15 mouse cellular contexts compared by ENCODE assay signal in the genomic region with DNA sequence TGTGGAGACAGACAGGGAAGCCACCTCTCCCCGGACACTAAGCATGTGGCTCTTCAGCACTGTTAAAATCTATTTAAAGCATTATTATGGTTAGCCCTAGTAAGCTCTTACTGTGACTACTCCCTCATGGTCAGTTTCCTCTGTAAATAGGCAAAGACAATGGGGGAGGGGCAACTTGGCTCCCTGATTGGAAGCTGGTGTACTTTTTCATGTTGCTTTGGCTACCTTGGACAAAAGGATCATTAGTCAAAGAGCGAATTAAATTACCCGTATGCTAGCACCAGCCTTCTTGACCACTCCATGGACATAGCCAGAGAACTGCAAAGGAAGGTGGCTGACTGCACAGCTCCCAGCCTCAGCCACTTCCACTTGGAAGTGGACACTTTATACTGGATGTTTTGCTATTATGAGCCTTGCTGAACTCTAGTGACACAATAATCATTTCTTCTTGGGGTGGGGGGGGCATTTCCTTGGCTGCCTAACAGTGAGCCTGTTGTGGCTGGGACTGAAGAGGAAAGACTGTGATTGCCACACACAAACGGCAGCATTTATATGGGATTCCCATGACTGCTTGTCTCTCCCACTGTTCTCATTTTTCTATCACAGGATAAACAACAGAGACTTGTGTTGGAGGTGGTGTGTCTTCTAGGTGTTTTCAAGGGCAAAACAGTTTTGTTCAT.
DNase-seq lines count a peak whose midpoint lies in the region; ATAC-seq and TF ChIP-seq lines count a peak whose summit lies in the region.
"Had no signal": no experiment of that assay in that cellular context is flagged by ENCODE, and none has a peak within 500 bp of the region (broad histone marks: within the 10 kb centered on the region; RNA-seq: fewer than 3 reads in every experiment).

No protein-coding gene starts in this region.

- H3K9ac ChIP-seq in hindbrain, embryonic 11.5 days (ENCODE audit: low read depth, low read length), result no peak overlapping the region
- no peak overlapping the region for H3K9ac ChIP-seq in hindbrain, embryonic 12.5 days
- no peak overlapping the region for H3K9ac ChIP-seq in lung, postnatal 0 days (replicated peaks; ENCODE audit: low read depth)
- H3K9ac ChIP-seq: stomach, embryonic 15.5 days had no signal

- no peak for TF ChIP-seq EP300 in lung, postnatal 0 days (IDR thresholded peaks at IDR 0.05)

- ATAC-seq in hindbrain, embryonic 11.5 days (ENCODE audit: low FRiP score), result no peak
- ATAC-seq in hindbrain, embryonic 12.5 days (ENCODE audit: low FRiP score), result no peak
- ATAC-seq in lung, postnatal 0 days, result peak; percentile 16; the same call in 1 of the 2 replicates
- ATAC-seq: forebrain, embryonic 16.5 days had no signal

- H3K4me2 ChIP-seq in hindbrain, embryonic 11.5 days (replicated peaks; ENCODE audit: low read depth, low read length), result no peak overlapping the region
- H3K4me2 ChIP-seq in hindbrain, embryonic 12.5 days (replicated peaks), result no peak overlapping the region
- H3K4me2 ChIP-seq in lung, postnatal 0 days (replicated peaks; ENCODE audit: low read depth, low read length), result no peak overlapping the region
- H3K4me2 ChIP-seq: stomach, embryonic 15.5 days had no signal

- no peaks in the 10 kb centered on the region for H3K9me3 ChIP-seq in hindbrain, embryonic 11.5 days (ENCODE audit: control insufficient read depth, low read length)
- no peaks in the 10 kb centered on the region for H3K9me3 ChIP-seq in hindbrain, embryonic 12.5 days (replicated peaks)
- H3K9me3 ChIP-seq in lung, postnatal 0 days (ENCODE audit: low read length), result no peaks in the 10 kb centered on the region
- H3K9me3 ChIP-seq: stomach, embryonic 15.5 days had no signal

- H3K4me1 ChIP-seq in hindbrain, embryonic 11.5 days (replicated peaks; ENCODE audit: control insufficient read depth, insufficient read depth, low read length), result no peaks in the 10 kb centered on the region
- H3K4me1 ChIP-seq in hindbrain, embryonic 12.5 days, result peaks cover 13% of the 10 kb centered on the region
- no peaks in the 10 kb centered on the region for H3K4me1 ChIP-seq in lung, postnatal 0 days (ENCODE audit: insufficient read depth, low read depth, low read length)

- TF ChIP-seq POLR2A in brain, embryonic 14.5 days (IDR thresholded peaks at IDR 0.05; ENCODE audit: borderline replicate concordance, extremely low read depth, insufficient read depth, insufficient read length, poor library complexity, severe bottlenecking), result no peak

- no peaks in the 10 kb centered on the region for H3K36me3 ChIP-seq in hindbrain, embryonic 11.5 days (ENCODE audit: control insufficient read depth, insufficient read depth, low read length)
- H3K36me3 ChIP-seq in hindbrain, embryonic 12.5 days, result no peaks in the 10 kb centered on the region
- no peaks in the 10 kb centered on the region for H3K36me3 ChIP-seq in lung, postnatal 0 days (ENCODE audit: insufficient read depth, low read length)
- H3K36me3 ChIP-seq: stomach, embryonic 15.5 days had no signal

- H3K27ac ChIP-seq in hindbrain, embryonic 11.5 days (ENCODE audit: low read depth, low read length), result no peak overlapping the region
- H3K27ac ChIP-seq in hindbrain, embryonic 12.5 days, result no peak overlapping the region
- no peak overlapping the region for H3K27ac ChIP-seq in lung, postnatal 0 days (ENCODE audit: low read length)
- H3K27ac ChIP-seq: macrophage; stomach, embryonic 15.5 days had no signal

- H3K4me3 ChIP-seq in hindbrain, embryonic 11.5 days (ENCODE audit: low read depth, low read length), result no peak overlapping the region
- no peak overlapping the region for H3K4me3 ChIP-seq in hindbrain, embryonic 12.5 days
- H3K4me3 ChIP-seq in lung, postnatal 0 days (ENCODE audit: low read depth, low read length), result no peak overlapping the region
- H3K4me3 ChIP-seq: stomach, embryonic 15.5 days had no signal

- no peaks in the 10 kb centered on the region for H3K27me3 ChIP-seq in hindbrain, embryonic 11.5 days (ENCODE audit: control insufficient read depth, insufficient read depth, low read length)
- H3K27me3 ChIP-seq in hindbrain, embryonic 12.5 days, result no peaks in the 10 kb centered on the region
- no peaks in the 10 kb centered on the region for H3K27me3 ChIP-seq in lung, postnatal 0 days (replicated peaks; ENCODE audit: insufficient read depth, low read length)
- H3K27me3 ChIP-seq: stomach, embryonic 15.5 days had no signal

- WGBS in hindbrain, embryonic 11.5 days, result 37% methylated on average over 4 of the region's 4 CpGs
- WGBS in hindbrain, embryonic 12.5 days, result 22% methylated on average over 4 of the region's 4 CpGs
- 31% methylated on average over 4 of the region's 4 CpGs for WGBS in lung, postnatal 0 days

- peak; percentile 31 for DNase-seq in hindbrain, embryonic 11.5 days (ENCODE audit: low spot score)
- peak; percentile 23 for DNase-seq in lung, postnatal 0 days (ENCODE audit: low spot score)
- DNase-seq in lung, postnatal 4 days, result no peak
- peak; percentile 37 for DNase-seq in brain, embryonic 14.5 days (ENCODE audit: low read depth)
- peak; percentile 37 for DNase-seq in retina, embryonic 14.5 days (ENCODE audit: low spot score)
- no peak for DNase-seq in layer of hippocampus, adult 18-20 months (ENCODE audit: low spot score in 2 of 2)
- DNase-seq: cerebellum, adult 11-12 months; gastrocnemius, postnatal 14 days; kidney, adult 9 months; spleen, adult 18-20 months; thymus, postnatal 14 days had no signal

- TF ChIP-seq CTCF in lung, postnatal 0 days (IDR thresholded peaks at IDR 0.05), result no peak
- no peak for TF ChIP-seq CTCF in brain, embryonic 14.5 days (IDR thresholded peaks at IDR 0.05; ENCODE audit: borderline replicate concordance, extremely low read depth, insufficient read depth, insufficient read length)

Comparison
In these comparisons a context has a peak if more than half of its experiments do, and no peak if none do; other contexts are left out.
1. DNase-seq: peak in hindbrain, embryonic 11.5 days (single experiment), lung, postnatal 0 days (single experiment), brain, embryonic 14.5 days (single experiment) and retina, embryonic 14.5 days (single experiment); none in lung, postnatal 4 days (0 of 2) and layer of hippocampus, adult 18-20 months (0 of 2).